Mouse (Mus musculus) heart, postnatal 4 days (tissue): ENCODE data around the gene Sh3bgr. TPM values are rescaled to one million over a fixed set of nuclear protein-coding genes. Genes with fewer than 3 reads are reported as not detected.

Experiments used
- total RNA-seq, 2 experiments: library from RNA; stranded (reverse); gene quantifications; 2 replicates each; pipeline ENCODE4 v1.2.3; 2021

The Sh3bgr gene
- total RNA-seq, 2 experiments from 2014 or later, result 519 to 549 TPM

Other genes with a start within 250 kb of the Sh3bgr start
- 10 to 100 TPM; 28.0 to 28.9 TPM for gene Psmg1, start 209.5 kb upstream of the Sh3bgr start, total RNA-seq
- gene Brwd1, start 117.9 kb upstream of the Sh3bgr start, total RNA-seq, result 100 to 1,000 TPM; 101 to 109 TPM
- gene Hmgn1, start 72.7 kb upstream of the Sh3bgr start, total RNA-seq, result 100 to 1,000 TPM; 118 to 131 TPM
- gene Wrb, start 55.0 kb upstream of the Sh3bgr start, total RNA-seq, result 10 to 100 TPM; 20.4 to 20.6 TPM
- 1 to 10 TPM; 1.5 to 1.7 TPM for gene Lca5l, start 8.2 kb upstream of the Sh3bgr start, total RNA-seq
- not detected for gene B3galt5, start 35.4 kb downstream of the Sh3bgr start, total RNA-seq
- gene Itgb2l, start 243.2 kb downstream of the Sh3bgr start, total RNA-seq, result not detected